Comparison of ENCODE assay signal across 17 mouse cellular contexts in the genomic region with DNA sequence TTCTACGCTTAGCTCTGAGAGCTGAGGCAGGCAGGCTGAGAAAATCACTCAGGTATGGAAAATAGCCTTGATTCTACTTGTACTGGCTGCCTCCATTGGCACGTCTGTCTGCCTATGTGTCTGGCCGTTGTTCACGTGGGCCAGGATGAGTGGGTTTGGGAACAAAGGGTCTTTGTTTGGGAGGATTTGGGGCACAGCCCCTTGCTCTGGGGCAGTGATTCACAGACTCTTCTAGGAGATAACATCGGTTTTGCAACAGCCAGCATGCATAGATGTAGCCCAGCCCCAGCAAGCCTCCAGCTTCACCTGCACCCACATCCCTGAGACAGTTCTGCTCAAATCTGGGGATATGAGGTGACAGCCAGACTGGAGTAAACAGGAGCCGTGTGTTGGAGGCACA.
"Had no signal": no experiment of that assay in that cellular context is flagged by ENCODE, and none has a peak within 500 bp of the region (broad histone marks: within the 10 kb centered on the region; RNA-seq: fewer than 3 reads in every experiment).

No protein-coding gene starts in this region.

- ATAC-seq: intestine, postnatal 0 days; liver, postnatal 0 days; lung, postnatal 0 days had no signal

- H3K27me3 ChIP-seq: limb, embryonic 15.5 days; stomach, embryonic 15.5 days had no signal

- H3K4me2 ChIP-seq: limb, embryonic 15.5 days; liver, embryonic 11.5 days; lung, embryonic 14.5 days; stomach, embryonic 15.5 days had no signal

- H3K36me3 ChIP-seq: limb, embryonic 15.5 days; stomach, embryonic 15.5 days had no signal

- H3K9ac ChIP-seq: limb, embryonic 15.5 days; liver, embryonic 14.5 days; liver, postnatal 0 days; lung, embryonic 14.5 days; stomach, embryonic 15.5 days had no signal

- H3K4me1 ChIP-seq: limb, embryonic 15.5 days; stomach, embryonic 15.5 days had no signal

- H3K27ac ChIP-seq: layer of hippocampus, adult 2 months; limb, embryonic 15.5 days; liver, embryonic 14.5 days; macrophage; stomach, embryonic 15.5 days had no signal

- DNase-seq: kidney, adult 9 months; kidney, postnatal 25 days; layer of hippocampus, adult 9-11 months; liver, postnatal 0 days; lung, embryonic 14.5 days; midbrain, embryonic 14.5 days; right cerebral cortex, postnatal 25 days; spleen, adult 18-20 months; thymus, postnatal 25 days had no signal

- H3K9me3 ChIP-seq: limb, embryonic 15.5 days; stomach, embryonic 15.5 days had no signal

- H3K4me3 ChIP-seq: layer of hippocampus, adult 2 months; limb, embryonic 15.5 days; stomach, embryonic 15.5 days had no signal
